Mouse (Mus musculus) cerebellum, postnatal 10 days (tissue): ENCODE measurements around the gene Glra2.
"Not testable (repeated sequence)": the region's sequence is repeated elsewhere in the genome, so short reads cannot be mapped to it uniquely, and the experiment has no call there.

Experiments used
- DNase-seq, 2 experiments: peaks; one replicate each; pipeline ENCODE4 v3.0.0; 2021; ENCODE audit warnings: mixed read lengths in 2 of 2

Glra2 gene

DNA sequence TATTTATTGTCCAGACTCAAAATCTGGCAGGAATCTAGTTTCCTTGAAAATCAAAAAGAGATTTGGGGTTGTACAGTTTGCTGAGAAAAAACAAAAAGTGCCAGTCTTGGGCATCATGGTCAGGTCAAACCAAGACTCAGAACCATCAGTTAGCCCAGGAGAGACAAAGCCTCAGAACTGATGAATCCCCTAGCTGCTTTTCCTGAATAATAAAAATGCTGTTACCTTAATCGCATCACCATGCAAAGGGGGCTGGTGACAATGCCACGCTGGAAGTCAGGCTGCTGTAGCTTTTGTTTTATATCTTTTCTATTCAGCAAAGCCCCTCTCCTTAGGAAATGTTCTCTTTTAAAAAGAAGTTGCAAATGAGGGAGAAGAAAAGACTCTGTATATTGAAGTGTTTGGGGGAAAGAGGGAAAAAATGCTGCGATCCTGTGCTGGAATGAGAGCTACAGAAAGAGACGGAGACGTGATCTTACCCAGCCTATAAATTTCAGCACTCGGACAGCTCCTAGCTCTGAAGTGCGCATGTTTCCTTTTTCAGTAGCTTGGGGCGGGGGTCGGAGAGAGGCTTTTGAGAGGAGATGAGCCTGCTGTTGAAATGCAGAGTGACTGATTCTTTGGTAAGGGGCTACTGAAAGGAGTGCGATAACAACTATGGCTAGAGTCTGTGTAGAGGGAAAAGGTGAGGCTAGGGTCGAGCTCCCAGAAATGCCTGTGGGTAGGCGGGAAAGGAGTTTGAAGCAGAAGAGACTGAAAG is at the start of gene Glra2:
Glra2 (minus strand) TSS at position 455 of the 760 bp plus-strand sequence.
- DNase-seq: peak; percentile 49 to 55

DNA sequence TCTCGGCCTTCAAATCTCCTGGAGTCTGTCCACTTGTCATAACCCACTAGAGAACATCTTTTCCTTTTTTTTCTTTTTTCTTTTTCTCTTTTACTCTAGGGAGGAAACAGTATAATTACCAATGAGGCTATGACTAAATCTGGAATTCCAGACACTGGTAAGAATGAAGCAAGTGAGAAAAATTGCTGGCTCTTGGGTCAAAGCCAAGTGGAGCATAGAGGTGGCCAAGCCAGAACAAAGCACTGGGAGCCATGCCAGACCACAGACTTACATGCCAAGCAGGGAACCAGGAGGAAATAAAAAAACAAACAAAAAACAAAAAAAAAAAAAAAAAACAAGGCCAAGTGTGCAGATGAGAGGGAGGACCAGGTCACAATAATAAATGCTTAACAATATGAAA is 35.6 kb upstream of the Glra2 start:
- DNase-seq: peak; percentile 84 to 87

GRCm38 (mm10) chrX:165344611-165345010 is 17.4 kb upstream of the Glra2 start:
- peak; percentile 50 to 63 for DNase-seq

- peak; percentile 86 for DNase-seq
These were observed 623 bp upstream of the Glra2 start for GRCm38 (mm10) chrX:165327699-165328333.

GRCm38 (mm10) chrX:165193550-165193949 is 133.6 kb downstream of the Glra2 start:
- peak; percentile 25 to 29 for DNase-seq

- peak in 1 of 2 experiments; percentile 1 for DNase-seq
These were observed 136.0 kb downstream of the Glra2 start for GRCm38 (mm10) chrX:165191170-165191569.

- not testable (repeated sequence) for DNase-seq
These were observed 144.2 kb downstream of the Glra2 start for GRCm38 (mm10) chrX:165182948-165183347.

DNA sequence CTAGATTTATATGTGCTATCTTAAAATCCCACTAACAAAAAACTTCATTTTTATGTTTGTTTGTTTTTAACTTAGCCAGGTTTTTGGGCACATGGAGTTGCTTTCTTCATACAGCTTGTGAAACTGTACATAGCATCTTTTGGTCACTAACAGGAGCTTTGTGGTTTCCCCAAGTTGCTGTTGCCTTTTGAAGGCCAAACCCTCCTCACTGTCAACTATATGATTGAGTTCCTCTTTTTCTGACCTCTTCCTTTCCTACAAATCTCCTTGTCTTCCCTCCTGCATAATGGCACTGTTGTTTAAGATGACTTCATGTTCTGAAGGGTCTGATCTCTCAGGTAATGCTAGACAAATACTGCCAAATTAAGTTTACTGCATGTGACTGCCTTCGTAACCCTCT is 170.6 kb downstream of the Glra2 start:
- DNase-seq: no peak

DNA sequence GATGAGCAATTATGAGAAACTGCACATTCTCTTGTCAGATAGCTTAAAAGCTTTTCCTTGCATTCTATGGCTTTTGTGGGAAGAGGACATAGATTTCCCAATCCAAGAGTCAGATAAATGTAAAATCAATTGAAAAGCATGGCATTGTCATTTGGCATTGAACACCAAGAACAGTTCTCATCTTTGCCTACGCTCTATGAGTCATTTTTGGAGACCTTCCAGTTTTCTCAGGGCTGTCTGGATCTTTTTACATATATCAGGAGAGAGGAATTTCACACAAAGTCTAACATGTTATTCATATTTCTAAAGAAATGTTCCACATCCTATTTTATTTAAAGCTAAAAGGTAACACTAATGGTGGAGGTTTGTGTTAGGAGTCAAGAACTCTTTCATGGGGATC is 223.0 kb downstream of the Glra2 start:
- DNase-seq: no peak
